Mouse (Mus musculus): ENCODE data around the gene Dctn5.
A peak's percentile ranks its signal among the peaks of the same experiment; 100 is the strongest.
"Not testable (repeated sequence)": the region's sequence is repeated elsewhere in the genome, so short reads cannot be mapped to it uniquely, and the experiment has no call there.

Gene Dctn5

DNA sequence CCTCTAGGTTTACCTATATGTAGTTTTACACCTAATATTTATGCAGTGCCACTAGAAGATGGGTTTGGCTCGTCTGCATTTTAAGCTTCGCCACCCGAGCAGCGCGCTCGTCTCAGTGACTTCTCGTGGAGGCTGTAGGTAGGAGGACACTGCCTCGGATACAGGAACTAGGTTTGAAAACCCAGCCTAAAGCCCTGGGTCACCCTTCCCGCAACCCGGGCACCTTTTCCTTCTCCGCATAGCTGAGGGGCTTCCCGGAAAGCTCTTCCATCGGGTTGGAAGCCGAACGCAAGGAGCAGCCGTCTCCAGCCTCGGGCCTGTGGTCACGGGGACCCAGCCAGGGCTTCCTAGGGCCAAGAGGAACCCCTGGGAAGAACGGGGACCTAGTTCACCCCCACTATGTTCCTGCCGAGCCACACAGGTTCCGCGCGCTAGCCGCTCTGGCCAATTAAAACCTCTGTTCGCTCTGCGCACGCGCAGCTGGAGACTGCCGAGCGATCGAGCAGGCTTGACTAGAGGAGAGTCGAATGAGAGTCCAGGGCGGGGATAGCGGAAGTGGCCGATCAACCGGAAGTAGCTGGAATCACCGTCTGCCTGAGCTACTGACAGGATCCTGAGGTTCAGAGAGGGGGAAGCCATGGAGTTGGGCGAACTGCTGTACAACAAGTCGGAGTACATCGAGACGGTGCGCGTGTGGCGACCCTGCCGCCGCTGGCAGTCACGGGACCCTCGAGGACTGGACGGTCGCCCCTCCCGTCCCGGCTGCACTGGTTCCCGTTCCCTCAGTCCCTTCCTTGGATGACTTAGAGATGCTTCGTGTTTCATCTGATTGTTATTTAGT is at the start of gene Dctn5, which contains the start of gene Palb2:
TSS of gene Dctn5 (plus strand) at position 545 of the 841 bp plus-strand sequence.
TSS of gene Palb2 (minus strand) at position 489 of the 841 bp plus-strand sequence.
- peak; percentile 96 to 98 for DNase-seq (ENCODE audit: low read depth in 1 of 2, low spot score in 2 of 2)

DNA sequence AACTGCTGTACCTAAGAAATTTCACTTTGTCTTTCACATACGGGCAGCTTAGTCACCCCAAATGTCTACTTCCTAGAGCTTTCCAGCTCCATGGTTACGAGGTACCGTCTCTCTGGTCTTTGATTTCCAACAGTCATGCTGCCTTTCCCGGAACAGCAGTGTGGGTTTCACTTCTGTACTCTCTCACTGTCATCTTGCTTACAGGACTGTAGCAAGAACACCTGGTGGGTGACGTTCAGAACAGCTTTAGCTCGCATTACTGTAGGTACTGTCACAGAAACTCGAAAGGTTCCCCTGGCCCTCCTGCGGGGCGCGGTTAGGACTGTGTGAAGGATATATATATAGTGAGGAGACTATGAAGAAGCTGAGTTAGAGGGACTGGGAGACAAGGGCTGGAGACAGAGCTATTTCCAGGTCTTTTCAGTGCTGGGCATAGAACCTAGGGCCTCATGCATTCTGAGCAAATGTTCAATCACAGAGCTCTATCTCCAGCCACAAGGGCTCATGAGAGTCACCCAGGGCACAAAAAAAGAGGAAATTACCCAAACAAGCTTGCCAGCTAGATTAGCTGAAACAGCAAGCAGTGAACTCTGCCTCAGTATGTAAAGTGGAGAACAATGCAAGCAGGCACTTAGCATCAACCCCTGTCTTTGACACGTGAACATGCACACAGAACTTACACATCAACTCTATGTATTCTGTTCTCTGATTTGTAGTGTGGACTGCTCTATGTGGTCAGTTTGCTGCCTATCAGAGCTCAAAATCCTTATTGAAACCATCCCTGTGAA is 45.5 kb upstream of the Dctn5 start:
- no peak for DNase-seq (ENCODE audit: low read depth in 1 of 2, low spot score in 2 of 2)

DNA sequence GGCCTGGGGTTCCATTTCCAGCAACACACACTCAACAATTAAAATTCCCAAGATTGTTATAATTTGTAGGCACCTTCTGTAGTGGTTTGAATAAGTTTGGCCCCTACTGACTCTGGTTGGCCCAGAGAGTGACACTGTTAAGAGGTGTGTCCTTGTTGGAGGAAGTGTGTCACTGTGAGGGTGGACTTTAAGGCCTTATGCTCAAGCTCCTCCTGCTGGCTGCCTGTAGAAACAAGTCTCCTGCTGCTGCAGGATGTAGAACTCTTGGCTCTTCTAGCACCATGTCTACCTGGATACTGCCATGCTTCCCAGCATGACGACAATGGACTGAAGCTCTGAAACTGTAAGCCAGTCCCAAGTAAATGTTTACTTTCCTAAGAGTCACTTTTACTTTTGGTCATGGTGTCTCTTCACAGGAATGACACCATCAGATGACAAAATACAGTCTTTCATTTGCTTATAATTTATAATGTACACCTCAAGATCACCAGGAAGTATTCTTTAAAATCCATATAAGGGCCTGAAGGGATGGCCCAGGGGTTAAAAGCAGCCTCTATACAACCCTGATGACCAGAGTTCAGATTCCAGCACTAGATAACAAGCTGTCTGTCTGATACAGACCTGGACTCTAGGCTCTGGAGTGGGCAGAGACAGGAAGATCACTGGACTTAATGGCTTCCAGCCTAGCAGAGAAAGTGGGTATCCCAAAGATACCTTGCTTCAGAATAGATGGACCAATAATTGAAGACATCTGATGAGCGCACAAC is 38.1 kb upstream of the Dctn5 start:
- DNase-seq (ENCODE audit: low read depth in 1 of 2, low spot score in 2 of 2), result no peak

DNA sequence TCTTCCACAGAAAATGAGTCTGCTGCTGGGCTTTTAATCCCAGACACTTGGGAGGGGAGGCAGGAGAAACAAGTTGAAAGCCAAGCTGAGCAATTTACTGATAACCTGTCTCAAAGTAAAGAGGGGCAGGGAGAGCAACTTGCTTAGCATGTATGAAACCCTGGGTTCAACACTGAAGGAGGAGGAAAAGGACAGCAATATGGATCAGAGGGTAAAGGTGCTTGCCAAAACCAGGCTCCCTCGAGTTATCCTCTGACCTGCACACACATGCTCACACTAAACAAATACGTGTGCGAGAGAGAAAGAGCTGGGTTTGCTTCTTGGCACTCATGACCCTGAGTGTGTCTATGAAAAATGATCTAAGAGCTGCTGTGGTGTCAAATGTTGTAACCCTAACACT is 34.8 kb upstream of the Dctn5 start:
- no peak for DNase-seq (ENCODE audit: low read depth in 1 of 2, low spot score in 2 of 2)

DNA sequence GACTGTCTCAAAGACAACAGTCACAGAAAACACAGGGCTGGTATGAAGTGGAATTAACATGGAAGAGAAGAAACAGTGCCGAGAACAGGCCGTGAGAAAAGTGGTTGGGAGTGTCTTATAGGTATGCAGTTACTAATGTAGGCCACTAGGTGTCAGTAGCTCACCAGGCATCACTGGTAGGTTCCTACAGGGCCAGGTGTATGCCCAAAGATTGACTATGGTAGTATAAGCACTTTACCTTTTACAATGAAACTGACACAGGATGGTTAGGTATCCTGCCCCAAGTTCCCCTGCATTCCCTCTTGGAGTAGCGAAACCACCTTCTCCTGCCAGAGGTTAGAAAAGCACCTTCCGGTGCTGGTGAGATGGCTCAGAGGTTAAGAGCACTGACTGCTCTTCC is 33.6 kb upstream of the Dctn5 start:
- no peak for DNase-seq (ENCODE audit: low read depth in 1 of 2, low spot score in 2 of 2)

DNA sequence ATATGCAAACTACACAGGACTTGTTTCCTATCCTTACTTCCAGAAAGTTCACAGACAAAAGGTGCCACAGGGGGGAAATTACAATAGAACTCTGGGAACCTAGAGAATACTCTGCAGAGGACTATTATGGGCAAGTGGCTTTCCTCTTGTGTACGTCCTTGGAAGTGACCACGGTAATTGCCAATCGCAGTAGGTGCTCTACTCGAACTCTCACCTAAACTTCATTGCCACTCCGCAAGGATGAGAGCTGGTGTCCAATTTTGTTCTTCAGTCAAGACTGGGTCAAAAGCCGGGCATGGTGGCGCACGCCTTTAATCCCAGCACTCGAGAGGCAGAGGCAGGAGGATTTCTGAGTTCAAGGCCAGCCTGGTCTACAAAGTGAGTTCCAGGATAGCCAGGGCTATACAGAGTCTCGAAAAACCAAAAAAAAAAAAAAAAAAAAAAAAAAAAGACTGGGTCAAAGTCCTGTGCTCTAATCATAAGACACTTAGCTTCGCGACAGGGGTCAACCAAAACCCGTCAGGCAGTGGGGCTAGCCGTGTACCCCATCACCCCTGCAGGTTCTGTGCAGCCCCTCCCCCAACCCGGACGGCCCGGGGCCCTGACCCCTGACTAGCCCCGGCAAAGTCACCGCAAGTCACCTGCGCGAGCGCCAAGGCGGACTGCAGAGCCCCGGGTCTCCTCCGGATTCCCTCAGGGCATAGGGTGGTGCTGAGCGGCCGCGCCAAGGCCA is 31.7 kb upstream of the Dctn5 start:
- DNase-seq (ENCODE audit: low read depth in 1 of 2, low spot score in 2 of 2), result not testable (repeated sequence)

DNA sequence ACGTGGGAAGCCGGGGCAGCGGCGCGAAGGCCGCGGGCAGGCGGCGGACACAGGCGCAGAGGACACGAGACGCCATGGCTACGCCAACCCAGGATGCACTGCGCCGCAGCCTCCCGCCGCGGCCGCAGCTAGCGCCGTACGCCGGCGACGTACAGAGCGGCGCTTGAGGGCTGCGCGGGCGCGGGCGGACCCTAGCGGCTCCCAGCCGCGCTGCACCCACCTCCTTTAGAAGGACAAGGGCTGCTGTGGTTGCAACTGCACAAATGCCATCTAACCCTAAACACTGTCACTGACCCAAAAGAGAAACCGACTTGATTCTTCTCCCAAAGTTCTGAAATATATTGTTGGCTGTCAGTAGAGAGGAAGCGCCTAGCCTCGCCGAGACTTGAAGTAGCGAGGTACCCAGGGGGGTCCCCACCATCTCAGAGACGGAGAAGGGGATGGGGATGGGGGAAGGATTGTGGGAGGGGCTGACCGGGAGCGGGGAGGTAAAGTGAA is 31.0 kb upstream of the Dctn5 start, which contains the start of gene Ndufab1:
TSS of gene Ndufab1 (minus strand) at position 140 of the 498 bp plus-strand sequence.
- peak; percentile 42 to 76 for DNase-seq (ENCODE audit: low read depth in 1 of 2, low spot score in 2 of 2)

DNA sequence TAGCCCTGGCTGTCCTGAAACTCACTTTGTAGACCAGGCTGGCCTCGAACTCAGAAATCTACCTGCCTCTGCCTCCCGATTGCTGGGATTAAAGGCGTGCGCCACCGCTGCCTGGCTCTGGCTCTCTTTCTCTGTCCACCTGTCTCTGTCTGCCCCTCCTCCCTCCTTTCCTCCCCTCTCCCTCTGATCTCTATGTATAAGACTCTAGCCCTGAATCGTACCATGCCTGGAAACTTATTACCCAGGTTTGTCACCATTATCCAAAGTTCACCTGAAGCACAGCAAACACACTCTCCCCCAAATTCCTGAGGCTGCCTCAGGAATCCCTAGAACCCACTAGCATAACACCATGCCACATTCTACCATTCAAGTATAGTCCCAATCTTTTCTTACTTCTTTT is 24.6 kb upstream of the Dctn5 start:
- no peak for DNase-seq (ENCODE audit: low read depth in 1 of 2, low spot score in 2 of 2)

DNA sequence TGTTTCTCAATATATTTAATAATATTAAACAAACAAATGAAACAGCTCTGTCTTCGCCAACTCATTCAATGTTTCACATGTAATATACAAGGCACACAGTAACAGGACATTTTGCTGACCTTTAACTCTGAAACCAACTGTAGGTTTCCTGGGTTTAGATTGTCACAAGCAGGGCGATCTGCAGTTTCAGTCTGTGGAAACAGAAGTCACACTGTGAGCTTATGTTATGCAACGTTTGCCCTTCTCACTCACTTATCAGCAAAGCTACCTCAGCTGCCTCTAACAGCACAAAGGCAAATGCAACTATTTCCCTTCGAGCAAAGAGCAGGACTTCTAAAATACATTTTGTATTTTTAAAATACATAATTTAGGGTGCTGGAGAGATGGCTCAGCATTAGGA is 9.3 kb upstream of the Dctn5 start:
- no peak for DNase-seq (ENCODE audit: low read depth in 1 of 2, low spot score in 2 of 2)

DNA sequence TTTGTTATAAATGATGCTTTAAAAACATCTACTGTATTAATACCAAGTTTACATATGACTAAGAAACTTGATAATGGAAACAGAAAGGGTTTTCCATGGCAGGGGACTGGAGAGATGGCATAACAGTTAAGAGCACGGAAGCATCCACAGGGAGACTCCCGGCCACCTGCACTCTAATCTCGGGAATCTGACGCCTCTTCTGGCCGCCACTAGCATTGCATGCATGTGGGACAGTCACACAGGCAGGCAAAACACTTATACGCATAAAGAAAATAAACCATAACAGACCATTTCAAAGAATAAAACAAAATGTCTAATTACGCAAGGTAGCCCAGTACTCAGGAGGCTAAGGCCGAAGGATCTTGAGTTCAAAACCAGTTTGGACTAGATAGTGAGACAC is 7.2 kb upstream of the Dctn5 start:
- no peak for DNase-seq (ENCODE audit: low read depth in 1 of 2, low spot score in 2 of 2)

DNA sequence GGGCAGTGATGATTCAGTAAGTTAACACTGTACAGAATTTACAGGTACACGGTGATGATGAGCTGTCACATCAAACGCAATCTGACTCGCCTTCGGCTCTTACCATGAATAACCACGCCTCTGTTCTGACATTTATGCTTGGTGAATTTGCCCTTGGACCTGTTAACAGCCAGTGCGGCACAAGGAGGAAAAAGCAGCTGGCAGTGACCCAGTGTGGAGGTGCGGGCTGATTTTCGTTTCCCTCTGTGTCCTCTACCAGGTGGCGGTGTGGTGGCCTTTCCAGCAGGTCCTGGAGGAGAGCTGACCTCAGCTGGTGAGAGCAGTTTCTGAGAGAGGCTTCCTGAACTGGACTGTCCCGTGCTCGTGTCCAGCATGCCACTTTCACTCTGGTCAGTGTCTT is 5.9 kb upstream of the Dctn5 start:
- DNase-seq (ENCODE audit: low read depth in 1 of 2, low spot score in 2 of 2), result no peak

DNA sequence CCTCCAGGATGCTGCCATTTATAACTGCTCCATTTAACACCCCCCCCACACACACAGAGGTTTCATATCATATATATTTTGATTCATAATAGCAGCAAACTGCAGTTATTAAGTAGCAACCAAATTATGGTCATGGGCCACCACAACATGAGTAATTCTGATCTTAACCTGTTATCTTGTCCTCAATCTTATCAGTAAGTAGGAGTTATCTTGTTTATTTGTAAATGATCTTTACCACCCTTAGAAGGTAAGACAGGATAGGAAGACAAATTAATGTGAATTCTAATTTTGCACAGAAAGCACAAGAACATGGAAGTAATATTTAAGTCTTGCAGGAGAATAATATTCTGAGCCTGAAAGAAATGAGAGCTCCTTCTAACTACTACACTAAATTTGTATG is 1.0 kb upstream of the Dctn5 start:
- no peak for DNase-seq (ENCODE audit: low read depth in 1 of 2, low spot score in 2 of 2)

DNA sequence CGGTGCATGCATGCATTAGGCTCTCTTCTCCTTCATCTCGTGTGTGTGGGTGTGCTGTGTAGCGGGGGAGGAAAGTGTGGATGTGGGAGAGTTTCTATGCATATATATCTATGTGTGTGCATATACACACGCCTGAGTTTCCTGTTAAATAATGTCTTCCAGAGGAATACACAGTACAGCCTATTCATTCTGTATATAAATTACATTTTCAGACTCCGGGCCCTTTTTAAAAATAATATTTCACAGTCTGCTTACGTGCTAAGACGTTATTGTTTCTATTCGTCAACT is 441 bp downstream of the Dctn5 start:
- no peak for DNase-seq (ENCODE audit: low read depth in 1 of 2, low spot score in 2 of 2)

DNA sequence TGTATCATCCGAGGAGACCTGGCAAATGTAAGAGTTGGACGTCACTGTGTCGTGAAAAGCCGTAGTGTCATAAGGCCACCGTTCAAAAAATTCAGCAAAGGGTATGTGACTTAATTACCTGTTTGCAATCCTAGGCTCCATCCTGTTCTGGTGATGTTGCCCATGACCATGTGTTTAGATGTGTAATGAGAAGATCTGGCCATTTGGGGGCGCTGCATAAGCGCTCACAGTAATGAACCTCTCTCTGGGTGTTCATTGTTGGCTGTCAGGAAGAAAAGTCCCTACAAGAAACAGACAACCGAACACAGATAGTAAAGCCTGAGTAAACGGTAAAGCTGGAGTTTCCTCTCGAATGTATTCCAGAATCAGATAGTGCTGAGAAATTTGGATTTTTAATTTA is 2.2 kb downstream of the Dctn5 start:
- DNase-seq (ENCODE audit: low read depth in 1 of 2, low spot score in 2 of 2), result no peak

DNA sequence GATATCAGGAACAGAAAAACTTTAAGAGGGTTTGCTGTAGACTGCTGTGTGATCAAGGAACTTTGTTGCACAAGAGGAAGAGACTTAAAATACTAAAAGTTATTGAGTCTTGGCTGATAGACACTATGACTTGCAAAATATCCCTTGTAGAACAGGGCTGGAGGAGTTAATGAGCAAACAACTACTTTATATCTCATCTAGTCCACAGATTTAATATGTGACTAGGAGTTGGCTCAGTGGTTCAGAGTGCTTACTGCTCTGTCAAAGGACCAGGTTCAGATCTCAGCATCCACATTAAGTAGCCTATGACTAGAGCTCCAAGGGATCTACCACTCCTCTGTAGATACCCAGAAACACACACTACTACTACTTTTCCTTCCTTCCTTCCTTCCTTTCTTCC is 4.2 kb downstream of the Dctn5 start:
- DNase-seq (ENCODE audit: low read depth in 1 of 2, low spot score in 2 of 2), result no peak

DNA sequence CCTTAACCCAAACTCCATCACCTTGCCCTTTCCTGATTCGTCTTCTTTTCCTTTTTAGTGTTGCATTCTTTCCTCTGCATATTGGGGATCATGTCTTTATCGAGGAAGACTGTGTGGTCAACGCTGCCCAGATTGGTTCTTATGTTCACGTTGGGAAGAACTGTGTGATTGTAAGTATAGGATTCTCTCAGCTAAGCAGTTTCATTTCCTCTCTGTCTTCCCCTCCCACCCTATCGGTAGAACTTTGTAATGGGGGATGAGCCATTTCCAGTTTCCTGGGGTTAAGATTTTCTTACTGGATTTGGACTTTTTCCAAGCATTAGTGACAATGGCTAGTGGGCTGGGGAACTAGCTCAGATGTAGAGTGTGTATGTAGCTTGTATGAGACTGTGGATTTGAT is 5.3 kb downstream of the Dctn5 start:
- DNase-seq (ENCODE audit: low read depth in 1 of 2, low spot score in 2 of 2), result no peak

DNA sequence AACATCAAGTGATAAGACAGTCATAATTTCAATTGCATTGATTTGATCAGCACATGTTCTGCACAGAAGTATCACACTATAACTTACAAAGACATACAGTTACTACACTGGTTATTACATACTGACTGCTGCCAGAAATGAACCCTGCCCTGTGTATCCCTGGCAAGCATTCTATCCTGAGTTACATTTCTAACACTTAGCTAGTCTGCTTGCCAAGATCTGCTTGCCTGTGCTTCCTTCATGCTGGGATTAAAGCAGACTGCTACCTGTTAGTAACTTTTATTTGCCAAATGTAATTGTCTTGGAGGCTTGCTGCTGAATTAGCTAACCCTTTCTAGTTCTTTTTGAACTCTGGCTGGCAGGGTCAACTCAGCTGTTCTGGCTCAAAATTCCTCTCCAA is 8.2 kb downstream of the Dctn5 start:
- DNase-seq (ENCODE audit: low read depth in 1 of 2, low spot score in 2 of 2), result no peak

DNA sequence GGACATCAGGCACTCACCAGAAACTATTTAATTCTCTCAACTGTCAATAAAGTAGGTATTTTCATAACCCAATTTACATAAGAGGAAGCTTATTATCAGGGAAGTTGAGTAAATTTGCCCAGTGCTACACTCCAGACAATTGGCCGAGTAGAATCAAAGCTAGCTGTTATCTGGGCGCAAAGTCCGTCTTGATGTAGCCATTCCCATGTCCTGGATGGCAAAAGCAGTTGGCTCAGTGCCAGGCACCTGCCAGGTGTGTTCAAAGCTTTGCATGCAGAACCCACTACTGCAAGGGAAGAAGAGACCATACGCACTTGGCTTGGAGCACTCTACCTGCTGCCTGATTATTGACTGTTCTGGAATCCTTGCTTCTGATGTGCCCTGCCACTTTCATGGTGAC is 19.6 kb downstream of the Dctn5 start:
- DNase-seq (ENCODE audit: low read depth in 1 of 2, low spot score in 2 of 2), result no peak

DNA sequence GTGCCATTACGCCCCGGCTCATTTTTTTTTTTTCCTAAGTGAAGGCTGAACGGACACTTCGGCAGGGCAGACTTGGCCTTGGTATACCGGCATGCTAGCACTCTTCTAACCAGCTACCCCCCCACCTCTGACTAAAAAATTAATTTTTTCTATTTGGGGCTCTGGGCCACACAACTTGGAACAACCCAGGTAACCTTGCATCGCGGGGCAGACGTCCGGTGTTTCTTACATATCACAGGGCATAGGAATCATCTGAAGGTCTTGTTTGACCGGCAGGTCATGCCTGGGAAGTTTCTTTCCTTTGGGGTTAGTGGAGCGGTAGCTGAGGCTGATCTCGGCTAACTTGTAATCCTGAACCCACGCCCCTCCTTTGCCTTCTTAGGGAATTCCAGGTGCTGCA is 25.6 kb downstream of the Dctn5 start:
- DNase-seq (ENCODE audit: low read depth in 1 of 2, low spot score in 2 of 2), result no peak

DNA sequence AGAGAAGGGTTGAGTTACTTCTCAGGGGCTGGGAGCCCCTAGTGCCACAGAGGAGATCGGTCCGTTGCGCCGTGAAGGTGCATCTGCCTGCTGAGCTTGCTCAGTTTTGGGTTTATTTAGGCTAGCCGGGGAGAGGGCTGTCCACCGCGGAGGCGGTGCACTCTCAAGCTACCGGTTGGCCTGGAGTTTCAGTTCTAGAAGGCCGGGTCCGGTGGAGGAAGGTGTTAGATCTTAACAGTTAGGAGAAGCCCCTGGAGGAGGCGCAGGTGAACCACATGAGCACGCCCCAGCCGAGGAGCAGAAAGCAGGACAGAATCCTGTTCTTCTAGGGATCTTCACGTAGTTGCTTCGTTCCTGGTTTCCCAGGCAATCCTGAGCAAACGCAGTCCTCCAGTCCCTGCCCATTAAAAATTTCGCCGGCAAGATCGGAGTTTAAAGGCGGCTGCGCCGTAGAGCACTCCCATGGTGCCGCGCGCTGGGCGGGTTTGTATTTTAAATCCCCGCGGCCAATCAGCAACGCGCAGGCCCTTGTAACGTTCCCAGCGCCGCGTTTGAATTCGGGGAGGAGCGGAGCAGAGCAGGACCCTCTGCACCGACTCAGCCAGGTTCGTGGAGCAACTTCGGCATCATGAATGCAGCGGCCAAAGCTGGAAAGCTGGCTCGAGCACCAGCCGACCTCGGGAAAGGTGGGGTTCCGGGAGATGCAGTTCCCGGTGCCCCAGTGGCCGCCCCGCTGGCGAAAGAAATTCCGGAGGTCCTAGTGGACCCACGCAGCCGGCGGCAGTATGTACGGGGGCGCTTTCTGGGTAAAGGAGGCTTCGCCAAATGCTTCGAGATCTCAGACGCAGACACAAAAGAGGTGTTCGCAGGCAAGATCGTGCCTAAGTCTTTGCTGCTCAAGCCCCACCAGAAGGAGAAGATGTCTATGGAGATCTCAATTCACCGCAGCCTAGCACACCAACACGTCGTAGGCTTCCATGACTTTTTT is 26.4 kb downstream of the Dctn5 start, which contains the start of gene Plk1:
TSS of gene Plk1 (plus strand) at position 525 of the 988 bp plus-strand sequence.
- DNase-seq (ENCODE audit: low read depth in 1 of 2, low spot score in 2 of 2), result peak in 1 of 2 experiments; percentile 25

Measured in monocyte, adult 2 months (primary cell).